Mouse (Mus musculus): ENCODE data around the gene Fut9. TPM values are rescaled to one million over a fixed set of nuclear protein-coding genes. Genes with fewer than 3 reads are reported as not detected.

Gene Fut9
- total RNA-seq, 2 experiments from 2014 or later, result 74.0 to 87.0 TPM

DNA sequence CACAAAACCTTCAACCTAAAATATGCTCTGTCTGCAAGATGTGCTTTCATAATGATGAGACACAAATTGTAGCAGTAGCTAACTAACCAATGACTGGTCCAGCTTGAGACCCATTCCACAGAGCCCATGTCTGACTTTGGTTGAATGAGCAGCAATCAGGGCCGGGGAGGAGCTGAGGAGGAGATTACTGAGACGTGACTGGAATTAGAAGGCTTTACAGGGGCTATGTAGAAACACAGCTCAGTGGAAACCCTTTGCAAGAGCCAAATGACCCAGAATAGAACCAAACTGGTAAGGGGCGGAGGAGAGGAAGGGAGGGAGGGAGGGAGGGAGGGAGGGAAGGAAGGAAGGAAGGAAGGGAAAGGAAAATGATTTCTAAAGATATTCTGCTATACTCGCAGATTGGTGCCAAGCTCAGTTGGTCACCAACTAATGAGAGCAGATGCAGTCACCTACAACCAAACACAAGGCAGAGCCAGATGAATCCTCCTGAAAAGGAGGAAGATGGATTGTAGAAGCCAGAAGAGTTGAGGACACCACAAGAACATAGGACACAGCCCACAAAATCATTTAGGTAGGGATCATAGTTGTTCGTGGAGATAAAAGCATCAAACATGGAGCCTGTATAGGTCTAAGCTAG, 42.0 kb downstream of the Fut9 start:
- intact Hi-C loops (cut with DNase I), result no loop called here
- no peak overlapping the region for H3K27ac ChIP-seq
- no peak for TF ChIP-seq CTCF (IDR thresholded peaks at IDR 0.05)

GRCm38 (mm10) chr4:25741553-25741952, 58.5 kb downstream of the Fut9 start:
- intact Hi-C loops (cut with DNase I), result loop anchor here (1.0 to 5.0 kb wide), 3 partner anchors 19 to 331 kb away; no protein-coding TSS in a partner anchor
- no peak overlapping the region for H3K4me3 ChIP-seq
- DNase-seq (ENCODE audit: extremely low spot score in 1 of 2, low spot score in 2 of 2), result no peak
- TF ChIP-seq CTCF (IDR thresholded peaks at IDR 0.05), result no peak
- peak overlapping the region; percentile 50 for H3K27ac ChIP-seq

More for the DNA sequence above, 42.0 kb downstream of the Fut9 start:
- H3K4me3 ChIP-seq, result no peak overlapping the region
- DNase-seq (ENCODE audit: extremely low spot score in 1 of 2, low spot score in 2 of 2), result no peak

GRCm38 (mm10) chr4:25738782-25739181, 61.3 kb downstream of the Fut9 start:
- DNase-seq (ENCODE audit: extremely low spot score in 1 of 2, low spot score in 2 of 2), result no peak
- intact Hi-C loops (cut with DNase I), result no loop called here
- Histone ChIP-seq H3K4me3 (no peak overlapping the region), H3K27ac (peak overlapping the region; percentile 74; the same call in 1 of the 2 replicates)
- no peak for TF ChIP-seq CTCF (IDR thresholded peaks at IDR 0.05)

DNA sequence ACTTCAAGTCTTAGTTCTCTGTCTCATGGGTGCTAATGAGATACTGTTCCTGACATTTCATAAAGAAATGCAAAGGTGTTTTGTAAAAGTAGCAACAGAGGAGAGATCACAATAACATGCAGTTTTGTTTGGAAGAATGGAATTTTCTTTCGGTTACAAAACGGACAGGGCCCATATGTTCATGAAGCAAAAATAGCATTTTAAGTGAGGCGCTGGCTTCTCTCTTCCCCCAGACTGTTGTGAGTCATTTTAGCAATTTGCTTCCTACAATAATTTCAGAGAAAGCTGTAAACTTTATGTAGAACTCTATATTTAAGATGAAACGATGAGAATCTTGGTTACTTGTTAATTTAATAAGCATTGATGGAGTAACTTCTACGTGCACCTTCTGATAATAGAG, 78.5 kb downstream of the Fut9 start:
- TF ChIP-seq CTCF (IDR thresholded peaks at IDR 0.05), result no peak
- no peak overlapping the region for H3K4me3 ChIP-seq
- DNase-seq (ENCODE audit: extremely low spot score in 1 of 2, low spot score in 2 of 2), result peak in 1 of 2 experiments; percentile 23
- peak overlapping the region; percentile 65 for H3K27ac ChIP-seq
- intact Hi-C loops (cut with DNase I), result loop anchor here (5.0 kb wide), 2 partner anchors 76 to 351 kb away; no protein-coding TSS in a partner anchor

GRCm38 (mm10) chr4:25713907-25714306, 86.1 kb downstream of the Fut9 start:
- intact Hi-C loops (cut with DNase I), result no loop called here
- DNase-seq (ENCODE audit: extremely low spot score in 1 of 2, low spot score in 2 of 2), result no peak
- no peak for TF ChIP-seq CTCF (IDR thresholded peaks at IDR 0.05)
- H3K4me3 ChIP-seq, result no peak overlapping the region
- H3K27ac ChIP-seq, result 0 out of 2 replicates have a peak overlapping the region, but pooled peaks have one; percentile 24

DNA sequence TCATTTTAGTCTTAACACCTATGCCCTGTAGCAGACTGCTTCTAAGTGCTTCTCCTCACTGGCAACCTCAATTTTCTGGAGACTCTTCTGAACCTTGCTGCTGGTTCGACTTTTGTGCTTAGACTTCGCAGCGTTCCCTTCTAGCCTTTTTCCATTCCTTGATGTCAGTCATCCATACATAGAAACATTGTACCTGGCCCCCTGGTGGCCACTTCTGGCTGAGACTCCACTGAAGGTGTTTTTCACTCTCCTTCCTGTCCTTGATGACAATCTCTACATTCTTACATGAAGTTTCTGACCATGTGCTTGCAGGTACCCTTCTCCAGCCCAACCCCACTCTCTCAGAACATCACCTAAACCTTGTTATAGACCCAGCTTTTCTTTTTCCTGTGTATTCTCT, 115.1 kb downstream of the Fut9 start:
- intact Hi-C loops (cut with DNase I), result no loop called here
- Histone ChIP-seq H3K27ac (no peak overlapping the region), H3K4me3 (no peak overlapping the region)
- DNase-seq (ENCODE audit: extremely low spot score in 1 of 2, low spot score in 2 of 2), result no peak
- TF ChIP-seq CTCF (IDR thresholded peaks at IDR 0.05), result peak; percentile 35

GRCm38 (mm10) chr4:25664196-25664595, 135.8 kb downstream of the Fut9 start:
- no peak overlapping the region for H3K4me3 ChIP-seq
- DNase-seq (ENCODE audit: extremely low spot score in 1 of 2, low spot score in 2 of 2), result no peak
- intact Hi-C loops (cut with DNase I), result no loop called here
- no peak overlapping the region for H3K27ac ChIP-seq
- no peak for TF ChIP-seq CTCF (IDR thresholded peaks at IDR 0.05)

GRCm38 (mm10) chr4:25661204-25661727, 138.8 kb downstream of the Fut9 start:
- H3K4me3 ChIP-seq, result no peak overlapping the region
- DNase-seq (ENCODE audit: extremely low spot score in 1 of 2, low spot score in 2 of 2), result no peak
- intact Hi-C loops (cut with DNase I), result no loop called here
- no peak for TF ChIP-seq CTCF (IDR thresholded peaks at IDR 0.05)
- H3K27ac ChIP-seq, result no peak overlapping the region

DNA sequence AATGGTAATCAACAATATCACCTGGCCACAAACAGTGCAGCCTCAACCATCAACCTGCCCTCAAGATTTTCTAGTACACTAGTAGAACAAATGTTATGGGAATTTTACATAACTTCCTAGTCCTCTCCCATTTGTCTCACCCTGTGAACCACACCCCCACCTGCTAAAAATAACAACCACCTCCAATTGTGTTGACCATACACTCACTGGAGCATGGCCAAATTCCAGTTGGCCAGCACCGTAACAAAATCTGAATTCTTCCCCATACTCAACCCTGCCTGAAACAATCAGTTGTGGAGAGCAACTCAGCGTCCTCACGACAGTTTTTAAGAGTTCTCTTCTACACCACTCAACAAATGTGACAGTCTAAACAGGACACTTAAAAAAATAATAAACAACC, 141.3 kb downstream of the Fut9 start:
- TF ChIP-seq CTCF (IDR thresholded peaks at IDR 0.05), result no peak
- Histone ChIP-seq H3K27ac (no peak overlapping the region), H3K4me3 (no peak overlapping the region)
- intact Hi-C loops (cut with DNase I), result no loop called here
- no peak for DNase-seq (ENCODE audit: extremely low spot score in 1 of 2, low spot score in 2 of 2)

- no peak overlapping the region for H3K4me3 ChIP-seq
- DNase-seq (ENCODE audit: extremely low spot score in 1 of 2, low spot score in 2 of 2), result no peak
- no peak for TF ChIP-seq CTCF (IDR thresholded peaks at IDR 0.05)
- intact Hi-C loops (cut with DNase I), result no loop called here
- H3K27ac ChIP-seq, result no peak overlapping the region
These were observed 148.1 kb downstream of the Fut9 start for GRCm38 (mm10) chr4:25651902-25652301.

- intact Hi-C loops (cut with DNase I), result no loop called here
- H3K27ac ChIP-seq, result no peak overlapping the region
- TF ChIP-seq CTCF (IDR thresholded peaks at IDR 0.05), result no peak
- DNase-seq (ENCODE audit: extremely low spot score in 1 of 2, low spot score in 2 of 2), result no peak
- H3K4me3 ChIP-seq, result no peak overlapping the region
These were observed 151.9 kb downstream of the Fut9 start for GRCm38 (mm10) chr4:25648107-25648506.

- Histone ChIP-seq H3K27ac (no peak overlapping the region), H3K4me3 (no peak overlapping the region)
- DNase-seq (ENCODE audit: extremely low spot score in 1 of 2, low spot score in 2 of 2), result no peak
- no peak for TF ChIP-seq CTCF (IDR thresholded peaks at IDR 0.05)
- intact Hi-C loops (cut with DNase I), result no loop called here
These were observed 152.5 kb downstream of the Fut9 start for GRCm38 (mm10) chr4:25647593-25647992.

GRCm38 (mm10) chr4:25645580-25645979, 154.5 kb downstream of the Fut9 start:
- Histone ChIP-seq H3K4me3 (no peak overlapping the region), H3K27ac (no peak overlapping the region)
- intact Hi-C loops (cut with DNase I), result no loop called here
- DNase-seq (ENCODE audit: extremely low spot score in 1 of 2, low spot score in 2 of 2), result no peak
- TF ChIP-seq CTCF (IDR thresholded peaks at IDR 0.05), result no peak
